Mouse (Mus musculus) liver, embryonic 14.5 days (tissue): Measurements from ENCODE around the gene Sesn1. TPM values are rescaled to one million over a fixed set of nuclear protein-coding genes. Genes with fewer than 3 reads are reported as not detected.

Source experiments
- ATAC-seq: fragments of 200-750 bp; cut with Nextera tagmentation; 2 replicates; pipeline ENCODE4 v1.8.0; 2017; ENCODE audit warnings: moderate number of reproducible peaks, mild to moderate bottlenecking, moderate library complexity; ENCODE audit not compliant: insufficient read depth
- DNase-seq, 3 experiments: peaks; one replicate each; pipeline ENCODE4 v3.0.0-alpha.2; 2012 to 2013; ENCODE audit warnings: low read depth in 3 of 3, low spot score in 3 of 3
- H3K27ac ChIP-seq: fragments of 300-500 bp; sonication (generic); 2 replicates; pipeline ENCODE4 v1.5.1; 2014; ENCODE audit warnings: moderate library complexity, mild to moderate bottlenecking, control low read depth, inconsistent platforms
- H3K27me3 ChIP-seq: fragments of 300-500 bp; sonication (generic); 2 replicates; pipeline ENCODE4 v1.6.1; 2014; ENCODE audit warnings: mild to moderate bottlenecking, low read length, moderate library complexity; ENCODE audit not compliant: control insufficient read depth, insufficient read depth
- H3K36me3 ChIP-seq: fragments of 300-500 bp; sonication (generic); replicated peaks from 2 replicates; pipeline ENCODE4 v1.6.1; 2014; ENCODE audit warnings: low read depth; ENCODE audit not compliant: control insufficient read depth, insufficient read depth
- H3K4me1 ChIP-seq, 2 experiments: fragments of 200-500 bp in 1 of 2; fragments of 300-500 bp in 1 of 2; sonication (generic) in 1 of 2; replicated peaks; 2 replicates each; pipeline ENCODE4 v1.6.1; 2012 to 2014; ENCODE audit warnings: antibody characterized with exemption in 1 of 2, inconsistent platforms in 1 of 2, low read length in 1 of 2; ENCODE audit not compliant: control insufficient read depth in 2 of 2, insufficient read depth in 2 of 2
- H3K4me2 ChIP-seq: fragments of 300-500 bp; sonication (generic); 2 replicates; pipeline ENCODE4 v1.6.1; 2014; ENCODE audit warnings: low read depth, mild to moderate bottlenecking, control low read depth, moderate library complexity
- H3K4me3 ChIP-seq, 2 experiments: fragments of 200-500 bp in 1 of 2; fragments of 300-500 bp in 1 of 2; sonication (generic) in 1 of 2; 2 replicates each; pipeline ENCODE4 v1.5.1; 2012 to 2014; ENCODE audit warnings: low read depth in 2 of 2, low read length in 2 of 2, mild to moderate bottlenecking in 2 of 2, control low read depth in 1 of 2, inconsistent platforms in 1 of 2, moderate library complexity in 1 of 2; ENCODE audit not compliant: insufficient read depth in 1 of 2
- H3K9ac ChIP-seq: fragments of 300-500 bp; sonication (generic); replicated peaks from 2 replicates; pipeline ENCODE4 v1.6.1; 2014; ENCODE audit warnings: mild to moderate bottlenecking, control low read depth, moderate library complexity
- H3K9me3 ChIP-seq: fragments of 300-500 bp; sonication (generic); 2 replicates; pipeline ENCODE4 v1.6.1; 2016; ENCODE audit warnings: low read length, mixed read lengths; ENCODE audit not compliant: control insufficient read depth
- CTCF ChIP-seq: IDR thresholded peaks from 2 replicates; pipeline ENCODE4 v1.5.1; 2016; ENCODE audit warnings: antibody characterized with exemption, low read depth, control low read depth
- EP300 ChIP-seq: IDR thresholded peaks from 2 replicates; pipeline ENCODE4 v1.6.1; 2016; ENCODE audit warnings: antibody characterized with exemption, low read depth
- WGBS: fragments of 180-500 bp; shearing (Covaris S2); extraction: QIAGEN DNeasy Blood & Tissue Kit; methylation state at CpG from one replicate; pipeline ENCODE4 v1.1.7; 2014; ENCODE audit not compliant: insufficient replicate concordance; 5-methylcytosine and 5-hydroxymethylcytosine counted together
- polyA plus RNA-seq, 2 experiments: library from polyadenylated mRNA; depleted of rRNA in 1 of 2; stranded (reverse) in 1 of 2; unstranded in 1 of 2; fragments of >200 nt; fragmentation: Nextera tagmentation in 1 of 2; extraction: Ambion mirVana in 1 of 2; gene quantifications; 2 replicates each; pipeline versions ENCODE4 v1.2.1 to v1.2.3; 2012 to 2014

Sesn1 gene
- polyA plus RNA-seq, 2 experiments = 15.2 to 19.2 TPM

DNA sequence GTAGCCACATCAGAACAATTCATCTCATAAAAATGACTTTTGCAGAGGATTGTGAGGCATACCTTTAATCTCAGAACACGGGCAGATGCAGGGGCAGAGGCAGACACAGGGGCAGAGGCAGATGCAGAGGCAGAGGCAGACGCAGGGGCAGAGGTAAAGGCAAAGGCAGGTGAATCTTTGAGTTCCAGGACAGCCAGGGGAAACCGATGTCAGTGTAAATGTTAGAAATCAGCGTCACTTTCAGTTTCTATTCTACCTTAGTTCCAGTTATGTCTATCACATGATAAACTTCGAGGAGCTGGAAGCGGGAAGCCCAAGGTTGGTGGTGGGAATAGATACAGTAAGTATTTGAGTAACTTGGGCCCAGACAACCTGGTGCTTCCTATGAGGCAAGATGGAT, 42.5 kb upstream of the Sesn1 start:
- DNase-seq (no peak), ATAC-seq (no peak)
- no peaks in the 10 kb centered on the region for H3K36me3 ChIP-seq
- no peak overlapping the region for H3K9ac ChIP-seq
- H3K4me2 ChIP-seq = no peak overlapping the region
- no peak overlapping the region for H3K4me3 ChIP-seq
- no peak overlapping the region for H3K27ac ChIP-seq
- H3K9me3 ChIP-seq = no peaks in the 10 kb centered on the region
- H3K4me1 ChIP-seq = no peaks in the 10 kb centered on the region
- H3K27me3 ChIP-seq = no peaks in the 10 kb centered on the region
- WGBS = 74% methylated on average over 6 of the region's 6 CpGs
- no peak for TF ChIP-seq EP300
- no peak for TF ChIP-seq CTCF

DNA sequence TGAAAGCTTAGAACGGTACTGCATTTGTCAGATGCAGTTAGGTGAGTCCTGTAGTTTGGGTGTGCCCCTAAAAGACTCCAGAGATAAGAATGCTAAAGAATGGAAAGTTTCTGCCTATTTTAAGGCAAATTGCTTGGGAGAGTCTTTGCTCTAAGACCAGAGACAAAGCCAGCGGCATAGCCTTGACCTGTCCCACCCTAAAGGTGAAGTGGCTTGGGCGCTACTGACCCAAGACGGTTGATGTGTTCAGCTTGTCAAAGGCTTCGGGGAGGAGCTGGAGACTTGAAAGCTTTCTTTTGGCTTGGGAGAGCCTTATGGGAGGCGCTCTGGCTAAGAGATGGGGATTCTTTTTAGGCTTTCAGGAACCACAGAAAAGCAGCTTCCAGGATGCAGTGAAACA, 17.4 kb upstream of the Sesn1 start:
- Histone ChIP-seq H3K4me2 (no peak overlapping the region), H3K9me3 (no peaks in the 10 kb centered on the region), H3K9ac (no peak overlapping the region), H3K27ac (no peak overlapping the region), H3K27me3 (no peaks in the 10 kb centered on the region), H3K4me1 (no peaks in the 10 kb centered on the region), H3K36me3 (no peaks in the 10 kb centered on the region), H3K4me3 (no peak overlapping the region)
- no peak for TF ChIP-seq CTCF
- WGBS = 85% methylated on average over 6 of the region's 6 CpGs
- DNase-seq = no peak
- ATAC-seq = no peak

DNA sequence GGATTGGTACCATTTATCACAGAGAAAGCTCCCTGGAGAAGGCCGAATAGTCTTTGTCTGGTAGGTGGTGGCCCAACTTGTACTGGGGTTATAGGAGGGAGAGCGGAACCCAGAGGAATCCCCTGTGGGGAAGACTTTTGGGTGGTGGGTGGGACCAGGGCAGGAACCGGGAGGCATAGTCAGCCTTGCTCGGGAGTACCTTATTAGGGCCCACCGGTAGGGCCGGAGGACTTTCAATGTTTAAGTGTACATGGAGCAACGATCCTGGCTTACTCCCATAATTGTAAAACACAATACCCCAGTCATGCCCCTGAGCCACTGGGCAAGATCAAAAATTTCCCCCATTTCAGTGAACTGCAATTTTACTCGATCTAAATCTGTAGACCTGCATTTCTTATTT, 12.5 kb upstream of the Sesn1 start:
- Histone ChIP-seq H3K9me3 (peaks cover 2% of the 10 kb centered on the region; the same call in 1 of the 2 replicates), H3K9ac (no peak overlapping the region), H3K4me1 (no peaks in the 10 kb centered on the region), H3K27ac (no peak overlapping the region), H3K36me3 (peaks cover 31% of the 10 kb centered on the region), H3K4me3 (no peak overlapping the region), H3K27me3 (no peaks in the 10 kb centered on the region), H3K4me2 (no peak overlapping the region)
- DNase-seq = no peak
- no peak for ATAC-seq
- TF ChIP-seq EP300 (no peak), CTCF (no peak)
- 89% methylated on average over 8 of the region's 8 CpGs for WGBS

DNA sequence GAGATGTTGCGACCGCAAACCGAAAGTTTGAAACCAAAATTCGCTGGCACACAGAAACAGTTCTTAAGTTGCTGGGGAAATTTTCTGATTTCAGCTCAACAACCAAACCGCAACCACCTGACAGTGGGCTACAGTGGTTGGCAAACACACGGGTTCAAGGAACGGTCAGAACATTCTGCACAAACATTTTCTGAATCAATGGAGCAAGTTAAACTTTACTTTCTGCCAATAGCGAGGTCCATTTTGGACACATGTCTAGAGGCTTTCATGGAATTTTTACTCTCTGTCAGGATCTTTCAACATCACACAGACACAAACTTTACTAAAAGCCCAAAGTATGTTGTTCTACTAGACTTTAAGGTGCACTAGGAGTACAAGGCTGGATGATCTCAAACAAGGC, 6.3 kb upstream of the Sesn1 start:
- H3K9ac ChIP-seq = no peak overlapping the region
- H3K9me3 ChIP-seq = peaks cover 2% of the 10 kb centered on the region; the same call in 1 of the 2 replicates
- no peaks in the 10 kb centered on the region; a peak in 2 of 4 replicates for H3K4me1 ChIP-seq
- 90% methylated on average over 8 of the region's 8 CpGs for WGBS
- TF ChIP-seq CTCF = no peak
- TF ChIP-seq EP300 = no peak
- no peak overlapping the region for H3K4me2 ChIP-seq
- H3K36me3 ChIP-seq = peaks cover 29% of the 10 kb centered on the region
- DNase-seq (no peak), ATAC-seq (no peak)
- no peak overlapping the region for H3K27ac ChIP-seq
- no peaks in the 10 kb centered on the region for H3K27me3 ChIP-seq
- H3K4me3 ChIP-seq = no peak overlapping the region

DNA sequence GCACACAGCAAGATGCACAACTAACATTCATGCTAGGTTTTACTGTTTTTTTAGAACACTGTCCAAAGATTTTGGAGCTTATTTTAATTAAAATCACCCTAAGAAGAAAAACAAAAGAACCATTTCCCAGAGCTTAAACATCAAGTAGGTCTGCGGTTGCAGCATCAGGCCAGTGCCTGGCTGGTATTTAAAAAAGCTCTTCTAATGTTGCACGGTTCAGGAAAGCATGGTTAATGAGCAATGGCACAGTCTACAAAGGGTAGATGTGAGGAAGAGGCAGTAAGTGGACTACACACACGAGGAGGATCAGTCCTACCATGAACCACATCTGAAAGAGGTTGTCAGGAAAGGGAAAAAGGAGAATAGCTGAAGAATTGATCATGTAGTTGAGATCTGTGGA, 5.0 kb upstream of the Sesn1 start:
- H3K4me1 ChIP-seq = peaks cover 0 to 2% of the 10 kb centered on the region in 2 experiments; a peak in 2 of 4 replicates
- no peak for ATAC-seq
- H3K4me2 ChIP-seq = no peak overlapping the region
- peaks cover 23% of the 10 kb centered on the region for H3K36me3 ChIP-seq
- no peak for TF ChIP-seq CTCF
- TF ChIP-seq EP300 = no peak
- 73% methylated on average over 3 of the region's 3 CpGs for WGBS
- no peak overlapping the region for H3K27ac ChIP-seq
- H3K4me3 ChIP-seq = no peak overlapping the region
- no peak for DNase-seq
- no peak overlapping the region for H3K9ac ChIP-seq
- peaks cover 2% of the 10 kb centered on the region; the same call in 1 of the 2 replicates for H3K9me3 ChIP-seq
- no peaks in the 10 kb centered on the region for H3K27me3 ChIP-seq
